Mouse (Mus musculus) hindbrain, embryonic 13.5 days (tissue): Measurements from ENCODE around the gene Col2a1. TPM values are rescaled to one million over a fixed set of nuclear protein-coding genes. Genes with fewer than 3 reads are reported as not detected.

Experiments used
- ATAC-seq: fragments of 200-750 bp; cut with Nextera tagmentation; 2 replicates; pipeline ENCODE4 v1.8.0; 2017; ENCODE audit warnings: moderate TSS enrichment; ENCODE audit not compliant: low FRiP score
- H3K27ac ChIP-seq: fragments of 300-500 bp; sonication (generic); 2 replicates; pipeline ENCODE4 v1.5.1; 2015; ENCODE audit warnings: inconsistent platforms, mild to moderate bottlenecking, moderate library complexity
- H3K27me3 ChIP-seq: fragments of 300-500 bp; sonication (generic); 2 replicates; pipeline ENCODE4 v1.6.1; 2015; ENCODE audit warnings: mild to moderate bottlenecking, inconsistent platforms
- H3K36me3 ChIP-seq: fragments of 300-500 bp; sonication (generic); 2 replicates; pipeline ENCODE4 v1.6.1; 2015; ENCODE audit warnings: mild to moderate bottlenecking, inconsistent platforms
- H3K4me1 ChIP-seq: fragments of 300-500 bp; sonication (generic); replicated peaks from 2 replicates; pipeline ENCODE4 v1.6.1; 2015; ENCODE audit warnings: inconsistent platforms
- H3K4me2 ChIP-seq: fragments of 300-500 bp; sonication (generic); 2 replicates; pipeline ENCODE4 v1.6.1; 2015; ENCODE audit warnings: inconsistent platforms, mild to moderate bottlenecking, moderate library complexity
- H3K4me3 ChIP-seq: fragments of 300-500 bp; sonication (generic); 2 replicates; pipeline ENCODE4 v1.5.1; 2015; ENCODE audit warnings: mild to moderate bottlenecking, inconsistent platforms
- H3K9ac ChIP-seq: fragments of 300-500 bp; sonication (generic); 2 replicates; pipeline ENCODE4 v1.6.1; 2015; ENCODE audit warnings: mild to moderate bottlenecking, inconsistent platforms
- H3K9me3 ChIP-seq: fragments of 300-500 bp; sonication (generic); 2 replicates; pipeline ENCODE4 v1.6.1; 2016; ENCODE audit warnings: inconsistent platforms
- WGBS: fragments of 180-500 bp; shearing (Covaris S2); methylation state at CpG from one replicate; pipeline ENCODE4 v1.1.7; 2015; 5-methylcytosine and 5-hydroxymethylcytosine counted together
- polyA plus RNA-seq: library from polyadenylated mRNA; unstranded; fragments of >200 nt; fragmentation: Nextera tagmentation; extraction: Ambion mirVana; gene quantifications from 2 replicates; pipeline ENCODE4 v1.2.1, GENCODE M21; 2015

Col2a1 gene
- polyA plus RNA-seq, 1 experiment from 2014 or later = 53.5 TPM

- peak overlapping the region; percentile 43 for H3K9ac ChIP-seq
- no peaks in the 10 kb centered on the region for H3K9me3 ChIP-seq
- no peak overlapping the region for H3K4me2 ChIP-seq
- H3K4me1 ChIP-seq = peaks cover 36% of the 10 kb centered on the region
- 41% methylated on average over 12 of the region's 12 CpGs for WGBS
- H3K4me3 ChIP-seq = no peak overlapping the region
- no peak for ATAC-seq
- peak overlapping the region; percentile 36; the same call in 1 of the 2 replicates for H3K27ac ChIP-seq
- 0 out of 2 replicates have a peak, but pooled peaks cover 2% of the 10 kb centered on the region for H3K27me3 ChIP-seq
- no peaks in the 10 kb centered on the region for H3K36me3 ChIP-seq
Observed at GRCm38 (mm10) chr15:98026967-98027904, 22.7 kb upstream of the Col2a1 start.

DNA sequence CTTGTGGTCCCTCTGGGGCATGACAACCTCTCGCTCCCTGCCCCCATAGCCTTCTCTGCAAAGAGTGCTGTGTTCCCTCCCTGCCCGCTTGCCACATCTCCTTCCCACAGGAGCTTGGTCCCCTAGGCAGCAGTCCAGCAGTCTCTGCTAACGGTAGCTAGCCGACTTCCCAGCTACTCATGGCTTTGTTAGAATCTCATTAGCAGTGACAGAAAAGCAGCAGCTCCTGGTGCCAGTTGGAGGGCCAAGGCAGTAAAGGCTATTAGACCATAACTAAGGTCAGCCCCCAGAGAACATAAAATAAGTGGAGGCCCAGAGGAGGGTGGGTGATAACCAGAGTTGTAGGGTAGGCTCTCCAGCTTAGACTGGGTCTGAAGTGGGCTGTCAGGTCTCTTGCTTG is 21.1 kb upstream of the Col2a1 start:
- 36% methylated on average over 4 of the region's 4 CpGs for WGBS
- H3K27ac ChIP-seq = no peak overlapping the region; the same call in 1 of the 2 replicates
- no peak overlapping the region for H3K9ac ChIP-seq
- H3K36me3 ChIP-seq = no peaks in the 10 kb centered on the region
- no peak overlapping the region for H3K4me2 ChIP-seq
- H3K4me1 ChIP-seq = peaks cover 36% of the 10 kb centered on the region
- no peak for ATAC-seq
- H3K9me3 ChIP-seq = no peaks in the 10 kb centered on the region
- no peak overlapping the region for H3K4me3 ChIP-seq
- H3K27me3 ChIP-seq = 0 out of 2 replicates have a peak, but pooled peaks cover 2% of the 10 kb centered on the region

DNA sequence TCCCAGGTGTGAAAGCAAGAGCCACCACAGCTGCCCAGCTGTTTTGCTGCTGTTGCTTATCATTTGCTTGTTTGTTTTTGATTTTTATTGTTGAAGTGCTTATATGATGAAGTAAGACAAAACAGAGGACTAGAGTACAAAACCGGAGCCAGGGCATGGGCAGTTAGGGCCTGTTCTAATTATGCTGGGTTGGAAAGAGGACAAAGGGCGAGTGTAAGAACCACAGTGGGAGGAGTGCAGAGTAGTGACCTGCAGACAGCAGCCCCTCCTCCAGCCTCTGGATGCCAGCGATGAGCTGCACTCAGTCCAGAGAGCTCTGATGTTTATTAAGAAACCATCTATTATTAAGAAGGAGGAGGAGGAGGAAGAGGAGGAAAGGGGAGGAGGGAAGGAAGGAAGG is 18.6 kb upstream of the Col2a1 start:
- Histone ChIP-seq H3K4me2 (no peak overlapping the region), H3K36me3 (no peaks in the 10 kb centered on the region), H3K4me1 (peaks cover 31% of the 10 kb centered on the region), H3K27ac (no peak overlapping the region), H3K27me3 (0 out of 2 replicates have a peak, but pooled peaks cover 2% of the 10 kb centered on the region), H3K9me3 (no peaks in the 10 kb centered on the region), H3K4me3 (no peak overlapping the region), H3K9ac (no peak overlapping the region)
- ATAC-seq = no peak
- WGBS = 29% methylated on average over 3 of the region's 3 CpGs

DNA sequence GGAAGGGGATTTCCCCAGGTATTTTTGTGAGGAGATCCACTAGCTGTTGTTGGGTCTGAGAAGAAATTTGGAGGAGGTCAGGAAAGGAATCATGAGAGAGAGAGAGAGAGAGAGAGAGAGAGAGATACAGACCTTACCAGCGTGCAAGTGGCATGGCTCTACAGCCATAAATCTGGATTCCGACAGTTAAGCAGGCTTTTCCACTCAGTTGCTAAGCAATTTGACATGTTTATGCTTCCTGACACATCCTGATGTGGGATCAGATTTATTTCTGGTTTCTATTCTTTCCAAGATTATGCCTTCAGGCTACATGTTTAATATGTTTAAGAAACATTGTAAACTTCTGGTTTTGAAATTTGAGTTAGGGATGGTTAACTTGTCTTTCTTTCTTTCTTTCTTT is 17.4 kb upstream of the Col2a1 start:
- 65% methylated on average over 2 of the region's 2 CpGs for WGBS
- H3K9ac ChIP-seq = no peak overlapping the region
- no peak for ATAC-seq
- peaks cover 19% of the 10 kb centered on the region for H3K4me1 ChIP-seq
- H3K27ac ChIP-seq = no peak overlapping the region
- H3K27me3 ChIP-seq = 0 out of 2 replicates have a peak, but pooled peaks cover under 1% of the 10 kb centered on the region
- H3K9me3 ChIP-seq = no peaks in the 10 kb centered on the region
- H3K36me3 ChIP-seq = no peaks in the 10 kb centered on the region
- no peak overlapping the region for H3K4me3 ChIP-seq
- no peak overlapping the region for H3K4me2 ChIP-seq

DNA sequence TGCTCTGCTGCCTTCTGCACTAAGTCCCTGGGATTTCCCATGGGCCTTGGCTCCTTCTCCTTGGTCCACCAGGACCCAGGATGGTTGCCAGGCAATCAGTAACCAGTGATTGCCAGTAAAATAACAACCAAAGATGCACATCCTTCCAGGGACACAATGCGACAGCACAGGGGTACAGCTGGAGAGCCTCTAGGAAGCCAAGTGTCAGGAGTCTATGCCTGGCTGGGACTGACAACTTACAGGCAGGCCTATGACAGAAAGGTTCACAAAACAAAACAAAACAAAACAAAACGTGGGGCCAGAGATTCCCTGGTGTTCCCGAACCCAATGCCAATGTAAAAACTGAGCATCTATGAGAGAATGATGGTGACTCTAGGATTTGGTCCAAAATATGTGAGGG is 14.6 kb upstream of the Col2a1 start:
- H3K4me2 ChIP-seq = no peak overlapping the region
- H3K4me3 ChIP-seq = no peak overlapping the region
- no peaks in the 10 kb centered on the region for H3K4me1 ChIP-seq
- WGBS = 56% methylated on average over 3 of the region's 3 CpGs
- H3K27ac ChIP-seq = no peak overlapping the region
- no peaks in the 10 kb centered on the region for H3K27me3 ChIP-seq
- no peaks in the 10 kb centered on the region for H3K9me3 ChIP-seq
- H3K36me3 ChIP-seq = no peaks in the 10 kb centered on the region
- no peak overlapping the region for H3K9ac ChIP-seq
- no peak for ATAC-seq

GRCm38 (mm10) chr15:98017925-98018324 is 13.4 kb upstream of the Col2a1 start:
- no peak for ATAC-seq
- no peak overlapping the region for H3K4me2 ChIP-seq
- 90% methylated on average over 4 of the region's 4 CpGs for WGBS

GRCm38 (mm10) chr15:98012810-98013209 is 8.3 kb upstream of the Col2a1 start:
- H3K9me3 ChIP-seq = no peaks in the 10 kb centered on the region
- no peak overlapping the region for H3K4me3 ChIP-seq
- no peaks in the 10 kb centered on the region for H3K4me1 ChIP-seq
- WGBS = 65% methylated on average over 6 of the region's 6 CpGs
- 0 out of 2 replicates have a peak, but pooled peaks cover 10% of the 10 kb centered on the region for H3K27me3 ChIP-seq
- no peak overlapping the region for H3K9ac ChIP-seq
- H3K4me2 ChIP-seq = no peak overlapping the region
- no peaks in the 10 kb centered on the region for H3K36me3 ChIP-seq
- H3K27ac ChIP-seq = no peak overlapping the region
- no peak for ATAC-seq

More at GRCm38 (mm10) chr15:98017925-98018324, 13.4 kb upstream of the Col2a1 start:
- Histone ChIP-seq H3K27me3 (no peaks in the 10 kb centered on the region), H3K36me3 (no peaks in the 10 kb centered on the region), H3K9ac (no peak overlapping the region), H3K4me1 (no peaks in the 10 kb centered on the region), H3K27ac (no peak overlapping the region), H3K4me3 (no peak overlapping the region), H3K9me3 (no peaks in the 10 kb centered on the region)

GRCm38 (mm10) chr15:98005181-98005580 is 686 bp upstream of the Col2a1 start:
- Histone ChIP-seq H3K4me1 (peaks cover 52% of the 10 kb centered on the region), H3K9me3 (no peaks in the 10 kb centered on the region), H3K36me3 (no peaks in the 10 kb centered on the region), H3K27me3 (peaks cover 52% of the 10 kb centered on the region), H3K9ac (peak overlapping the region; percentile 79; the same call in 1 of the 2 replicates), H3K27ac (0 out of 2 replicates have a peak overlapping the region, but pooled peaks have one; percentile 84), H3K4me2 (peak overlapping the region; percentile 86), H3K4me3 (peak overlapping the region; percentile 50)
- no peak for ATAC-seq
- WGBS = 8% methylated on average over 11 of the region's 11 CpGs

GRCm38 (mm10) chr15:98004740-98005159 is 255 bp upstream of the Col2a1 start:
- WGBS = under 1% methylated on average over 19 of the region's 19 CpGs
- Histone ChIP-seq H3K36me3 (no peaks in the 10 kb centered on the region), H3K9ac (peak overlapping the region; percentile 79), H3K27me3 (peaks cover 56% of the 10 kb centered on the region), H3K9me3 (no peaks in the 10 kb centered on the region), H3K27ac (peak overlapping the region; percentile 84; the same call in 1 of the 2 replicates), H3K4me2 (peak overlapping the region; percentile 86), H3K4me1 (peaks cover 57% of the 10 kb centered on the region), H3K4me3 (peak overlapping the region; percentile 50)
- ATAC-seq = peak; percentile 17; the same call in 1 of the 2 replicates

- Histone ChIP-seq H3K36me3 (no peaks in the 10 kb centered on the region), H3K27ac (peak overlapping the region; percentile 84), H3K4me2 (peak overlapping the region; percentile 86), H3K4me1 (peaks cover 71% of the 10 kb centered on the region), H3K9me3 (no peaks in the 10 kb centered on the region), H3K27me3 (peaks cover 59% of the 10 kb centered on the region), H3K4me3 (peak overlapping the region; percentile 50), H3K9ac (peak overlapping the region; percentile 79)
- WGBS = under 1% methylated on average over 42 of the region's 42 CpGs
- no peak for ATAC-seq
Observed at GRCm38 (mm10) chr15:98002991-98003821, 1.3 kb downstream of the Col2a1 start.

GRCm38 (mm10) chr15:98002113-98002990 is 2.1 kb downstream of the Col2a1 start:
- Histone ChIP-seq H3K4me1 (peaks cover 77% of the 10 kb centered on the region), H3K4me3 (peak overlapping the region; percentile 50), H3K36me3 (no peaks in the 10 kb centered on the region), H3K9ac (peak overlapping the region; percentile 79), H3K4me2 (peak overlapping the region; percentile 86), H3K9me3 (no peaks in the 10 kb centered on the region), H3K27ac (peak overlapping the region; percentile 84), H3K27me3 (peaks cover 57% of the 10 kb centered on the region)
- ATAC-seq = peak; percentile 69
- under 1% methylated on average over 41 of the region's 42 CpGs for WGBS
